Mouse (Mus musculus): Measurements from ENCODE around the gene Hs6st1.
"Not testable (repeated sequence)": the region's sequence is repeated elsewhere in the genome, so short reads cannot be mapped to it uniquely, and the experiment has no call there.

Gene Hs6st1

DNA sequence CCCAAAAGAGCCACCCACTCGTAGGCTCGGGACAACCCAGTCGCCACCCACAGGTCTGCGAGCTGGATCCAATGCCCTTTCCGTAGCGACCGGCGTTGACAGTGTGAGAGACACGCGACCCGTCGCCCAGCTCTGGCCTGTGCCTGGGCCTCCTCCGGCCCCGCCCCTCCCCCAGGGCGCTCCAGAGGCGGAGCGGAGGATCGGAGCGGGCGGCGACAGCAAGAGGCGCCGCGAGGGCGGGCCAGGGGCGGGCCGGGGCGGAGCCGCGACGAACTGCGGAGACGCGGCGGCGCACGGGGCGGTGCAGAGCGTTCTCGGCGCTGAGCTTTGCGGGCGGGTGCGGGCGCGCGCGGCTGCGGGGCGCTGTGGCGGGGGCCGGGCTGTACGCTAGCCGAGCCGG is at the start of gene Hs6st1:
Gene Hs6st1 (plus strand): TSS at position 325 of the 400 bp plus-strand sequence.
- DNase-seq (ENCODE audit: low spot score) = peak; percentile 97

DNA sequence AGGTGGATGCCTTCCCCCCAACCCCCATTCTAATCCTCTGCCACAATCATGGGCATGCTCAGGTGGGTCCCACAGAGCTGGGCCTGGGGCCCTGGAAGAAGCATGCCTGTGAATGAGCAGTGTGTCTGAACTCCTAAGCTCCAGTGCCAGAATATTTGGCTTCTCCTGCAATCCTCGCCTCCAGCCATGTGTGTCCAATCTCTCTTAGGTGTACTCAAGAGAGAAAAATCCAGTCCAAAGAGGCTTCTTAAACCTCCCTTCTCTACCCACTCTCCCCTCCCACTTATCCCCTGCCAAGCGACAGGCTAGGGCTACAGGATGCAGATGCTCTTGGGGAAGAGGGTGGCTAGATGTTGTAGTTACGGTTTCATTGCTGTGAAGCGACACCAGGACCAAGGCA is 49.6 kb upstream of the Hs6st1 start:
- DNase-seq (ENCODE audit: low spot score) = no peak

DNA sequence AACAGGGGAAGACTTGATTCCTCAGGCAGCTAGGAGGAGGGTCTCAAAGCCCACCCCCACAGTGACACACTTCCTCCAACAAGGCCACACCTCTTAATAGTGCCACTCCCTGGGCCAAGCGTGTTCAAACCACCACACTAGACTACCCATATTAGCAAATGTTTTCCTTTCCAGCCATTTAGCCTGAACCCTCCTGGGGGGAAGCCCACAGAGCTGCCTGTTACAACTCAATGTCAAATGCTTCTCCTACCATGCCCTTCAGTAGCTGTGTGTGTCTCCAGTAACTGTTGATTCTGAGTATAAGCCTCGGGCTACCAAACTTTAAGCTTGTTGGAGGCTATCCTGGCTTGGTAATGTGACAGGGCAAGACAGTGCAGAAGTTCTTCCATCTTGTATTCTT is 49.0 kb upstream of the Hs6st1 start:
- DNase-seq (ENCODE audit: low spot score) = no peak

DNA sequence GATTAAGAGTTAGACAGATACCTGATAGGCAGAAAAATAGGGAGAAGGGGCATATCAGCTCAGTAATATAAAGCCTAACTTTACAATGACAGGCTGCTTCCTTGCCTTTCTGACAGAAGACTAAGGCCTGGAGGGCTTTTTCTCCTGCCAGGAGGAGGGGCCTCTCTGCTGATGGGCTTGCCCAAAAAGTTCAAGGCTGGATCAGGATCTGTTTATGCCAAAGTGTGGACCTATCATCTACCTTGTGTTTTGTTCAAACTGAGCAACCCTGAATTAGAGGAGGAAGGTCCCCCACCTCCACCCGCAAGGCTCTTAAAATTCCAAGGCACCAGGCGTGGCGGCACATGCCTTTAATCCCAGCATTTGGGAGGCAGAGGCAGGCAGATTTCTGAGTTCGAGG is 47.9 kb upstream of the Hs6st1 start:
- no peak for DNase-seq (ENCODE audit: low spot score)

DNA sequence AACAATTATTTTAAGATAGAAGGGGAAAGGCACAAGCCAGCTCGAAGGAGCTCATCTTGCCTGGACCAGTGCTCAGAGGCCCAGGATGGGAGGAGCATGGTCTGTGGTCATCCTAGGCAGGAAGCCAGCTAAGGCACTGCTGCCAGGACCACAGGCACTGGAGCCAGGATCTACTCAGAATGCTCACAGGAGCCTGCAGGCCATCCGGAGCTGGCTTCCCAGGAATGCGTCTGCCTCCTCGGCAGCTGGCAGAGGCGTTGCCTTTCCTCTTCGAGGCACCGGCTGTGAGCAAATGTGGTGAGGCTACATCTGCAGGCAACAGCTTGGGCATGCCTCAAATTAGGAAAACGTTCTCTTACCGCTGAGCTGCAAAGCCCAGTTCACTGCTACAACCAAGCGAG is 37.8 kb upstream of the Hs6st1 start:
- DNase-seq (ENCODE audit: low spot score) = peak; percentile 69

DNA sequence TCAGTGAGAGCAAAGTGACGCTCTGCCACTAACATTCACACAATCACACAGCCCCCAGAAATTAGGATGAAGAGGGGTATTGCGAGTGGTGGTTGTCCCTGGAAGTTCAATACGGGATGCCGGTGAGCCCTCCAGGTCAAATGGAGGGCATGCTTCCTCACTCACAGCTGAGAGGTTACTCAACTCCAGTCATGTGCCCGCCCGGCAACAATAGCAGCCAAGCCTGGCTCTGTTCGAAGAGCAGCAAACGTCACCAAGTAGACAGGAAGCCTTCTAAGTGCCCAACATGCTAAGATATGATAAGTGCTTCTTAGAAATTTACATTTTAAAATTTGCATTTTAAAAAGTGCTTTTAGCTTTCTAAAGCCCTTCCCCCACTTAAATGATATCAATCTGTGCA is 29.4 kb upstream of the Hs6st1 start:
- no peak for DNase-seq (ENCODE audit: low spot score)

DNA sequence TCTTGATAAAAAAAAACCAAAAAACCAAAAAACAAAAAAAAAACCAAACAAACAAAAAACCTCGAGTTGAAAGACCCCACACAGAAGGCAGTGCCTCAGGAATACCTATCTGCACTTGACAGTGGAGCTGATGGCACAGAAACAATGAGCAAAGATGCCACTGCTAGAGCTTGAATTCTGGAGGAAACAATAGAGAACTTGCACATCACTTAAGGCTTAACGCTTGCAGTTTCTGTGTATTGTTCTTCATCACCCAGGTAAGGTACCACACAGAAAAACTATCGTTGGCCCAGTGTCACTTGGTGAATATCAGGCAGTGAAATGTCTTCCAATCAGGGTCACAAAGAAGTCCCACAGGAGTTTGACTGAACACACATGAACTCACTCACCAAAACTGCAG is 26.1 kb upstream of the Hs6st1 start:
- DNase-seq (ENCODE audit: low spot score) = no peak

DNA sequence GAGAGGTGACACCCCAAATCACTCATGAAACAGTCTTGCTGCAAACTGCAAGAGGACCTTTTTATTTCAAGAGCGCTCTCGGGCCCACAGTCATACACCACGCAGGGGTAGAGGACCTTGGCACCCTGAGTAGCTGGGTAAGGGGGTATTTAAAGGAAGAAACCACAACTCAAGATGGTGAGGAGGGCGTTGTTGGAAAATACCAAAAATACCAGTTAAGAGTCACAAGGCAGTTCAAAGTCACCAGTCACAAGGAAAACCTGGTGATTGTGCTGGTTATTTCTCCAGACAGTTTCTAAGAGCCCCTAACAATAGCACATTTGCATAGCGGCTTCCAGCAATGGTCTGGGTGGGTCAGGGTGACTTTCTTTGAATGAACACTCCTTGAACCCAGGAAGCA is 24.4 kb upstream of the Hs6st1 start:
- not testable (repeated sequence) for DNase-seq (ENCODE audit: low spot score)

DNA sequence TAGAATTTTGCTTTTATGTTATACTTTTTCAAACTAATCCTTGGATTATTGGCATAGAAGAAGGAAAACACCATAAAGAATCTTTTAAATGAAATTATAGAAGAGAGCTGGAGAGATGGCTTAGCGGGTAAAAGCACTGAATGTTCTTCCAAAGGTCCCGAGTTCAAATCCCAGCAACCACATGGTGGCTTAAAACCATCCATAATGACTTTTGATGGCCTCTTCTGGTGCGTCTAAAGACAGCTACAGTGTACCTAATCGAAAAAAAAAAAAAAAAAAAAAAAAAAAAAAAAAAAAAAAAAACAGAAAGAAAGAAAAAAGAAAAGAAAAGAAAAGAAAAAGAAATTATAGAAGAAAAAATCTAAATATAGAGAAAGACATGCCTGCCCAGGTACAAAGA is 23.9 kb upstream of the Hs6st1 start:
- no peak for DNase-seq (ENCODE audit: low spot score)

DNA sequence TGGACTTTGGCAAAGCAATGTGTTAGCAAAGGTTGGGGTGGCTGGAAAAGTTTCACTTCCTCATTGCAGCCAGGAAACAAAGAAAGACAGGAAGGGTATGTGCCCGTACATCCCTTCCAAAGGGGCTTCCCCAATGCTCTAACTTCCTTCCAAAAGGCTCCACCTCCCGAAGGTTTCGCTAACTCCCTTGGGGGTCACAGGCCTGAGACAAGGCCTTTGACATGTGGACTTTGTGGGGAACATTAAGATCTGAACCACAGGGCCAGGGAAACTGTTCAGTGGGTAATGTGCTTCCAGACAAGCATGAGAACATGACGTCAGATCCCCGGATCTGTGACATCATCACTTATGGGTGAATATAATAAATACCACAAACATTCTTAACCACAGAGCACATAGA is 15.5 kb upstream of the Hs6st1 start:
- DNase-seq (ENCODE audit: low spot score) = no peak

DNA sequence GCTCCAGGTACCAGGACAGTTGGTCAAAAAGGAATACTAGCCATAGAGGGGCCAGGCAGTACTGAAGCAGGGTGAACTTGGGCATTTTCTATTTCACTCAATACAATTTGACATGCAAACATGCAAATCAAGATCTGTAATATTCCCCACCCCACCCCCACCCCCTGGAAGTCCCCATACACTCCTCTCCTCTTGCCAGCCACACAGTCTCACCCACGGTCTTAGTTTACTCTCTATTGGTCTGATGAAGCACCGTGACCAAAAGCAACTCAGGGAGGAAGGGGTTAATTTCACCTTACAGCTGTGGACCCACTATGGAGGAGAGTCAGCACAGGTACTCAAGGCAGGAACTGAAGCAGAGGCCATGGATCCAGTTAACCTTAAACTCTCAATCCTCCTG is 14.6 kb upstream of the Hs6st1 start:
- no peak for DNase-seq (ENCODE audit: low spot score)

DNA sequence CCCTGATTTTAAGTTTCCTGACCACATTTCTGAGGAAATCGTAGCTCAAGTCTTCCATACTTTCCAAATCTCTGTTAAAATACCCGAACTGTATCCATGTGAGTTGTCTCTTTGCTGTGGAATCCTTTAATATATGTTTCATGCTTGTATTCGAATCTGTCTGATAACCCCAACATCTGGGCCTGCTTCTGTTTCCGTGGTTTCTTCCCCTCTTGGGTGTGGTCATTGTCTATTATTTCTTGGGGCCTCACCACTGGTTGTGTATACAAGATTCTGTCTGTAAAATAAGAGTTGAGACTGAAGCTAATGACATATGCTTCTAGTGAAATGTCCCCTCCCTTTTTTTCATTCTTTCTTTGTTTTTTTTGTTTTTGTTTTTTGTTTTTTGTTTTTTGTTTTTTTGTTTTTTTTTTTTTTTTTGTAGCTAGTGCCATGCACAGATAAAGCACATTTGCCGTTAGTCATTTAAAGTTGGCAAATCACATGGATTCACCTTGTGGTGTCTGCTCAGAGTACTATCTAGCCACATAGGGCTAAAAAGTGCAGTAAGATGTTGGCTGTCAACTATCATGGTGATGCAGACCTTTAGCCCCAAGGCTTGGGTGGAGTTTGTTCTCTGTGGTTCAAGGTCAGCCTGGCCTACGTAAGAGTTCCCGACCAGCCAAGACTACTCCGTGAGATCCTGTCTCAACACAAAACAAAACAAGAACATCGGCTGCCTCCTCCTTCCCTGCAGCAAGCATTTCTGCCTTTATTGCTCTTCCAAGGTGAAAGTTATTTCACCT is 13.8 kb upstream of the Hs6st1 start:
- DNase-seq (ENCODE audit: low spot score) = no peak

DNA sequence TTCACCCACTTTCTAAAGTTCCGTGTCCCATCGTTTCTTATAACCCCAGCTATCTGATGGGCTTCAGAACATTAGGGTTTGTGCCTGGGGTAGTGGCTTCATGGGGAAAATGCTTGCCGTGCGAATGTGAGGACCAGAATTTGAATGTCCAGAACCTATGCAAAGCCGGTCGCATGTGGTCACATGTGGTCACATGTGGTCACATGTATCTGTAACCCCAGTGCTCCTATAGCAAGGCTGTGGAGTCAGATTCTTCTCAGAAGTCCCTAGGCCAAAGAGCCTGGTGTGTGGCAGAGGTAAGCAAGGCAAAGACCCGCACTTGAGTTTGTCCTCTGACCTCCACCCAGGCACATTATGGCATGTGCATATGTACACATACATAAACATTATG is 13.2 kb upstream of the Hs6st1 start:
- no peak for DNase-seq (ENCODE audit: low spot score)

DNA sequence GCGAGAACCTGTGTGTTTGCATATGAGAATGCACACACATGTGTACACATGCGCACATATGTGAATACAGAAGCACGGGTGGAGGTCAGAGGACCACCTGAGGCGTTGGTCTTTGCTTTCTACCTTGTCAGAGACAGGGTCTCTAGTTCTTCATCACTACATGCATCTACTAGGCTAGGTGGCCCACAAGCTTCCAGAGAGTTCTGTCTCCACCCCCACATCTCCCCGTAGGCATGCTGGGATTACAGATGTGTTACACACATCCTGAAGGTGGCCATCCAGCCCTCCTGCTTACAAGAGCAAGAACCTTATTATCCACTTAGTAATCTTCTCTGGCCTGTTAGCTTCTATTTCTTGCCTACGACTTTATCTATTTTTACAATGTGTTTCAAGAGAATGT is 8.8 kb upstream of the Hs6st1 start:
- no peak for DNase-seq (ENCODE audit: low spot score)

DNA sequence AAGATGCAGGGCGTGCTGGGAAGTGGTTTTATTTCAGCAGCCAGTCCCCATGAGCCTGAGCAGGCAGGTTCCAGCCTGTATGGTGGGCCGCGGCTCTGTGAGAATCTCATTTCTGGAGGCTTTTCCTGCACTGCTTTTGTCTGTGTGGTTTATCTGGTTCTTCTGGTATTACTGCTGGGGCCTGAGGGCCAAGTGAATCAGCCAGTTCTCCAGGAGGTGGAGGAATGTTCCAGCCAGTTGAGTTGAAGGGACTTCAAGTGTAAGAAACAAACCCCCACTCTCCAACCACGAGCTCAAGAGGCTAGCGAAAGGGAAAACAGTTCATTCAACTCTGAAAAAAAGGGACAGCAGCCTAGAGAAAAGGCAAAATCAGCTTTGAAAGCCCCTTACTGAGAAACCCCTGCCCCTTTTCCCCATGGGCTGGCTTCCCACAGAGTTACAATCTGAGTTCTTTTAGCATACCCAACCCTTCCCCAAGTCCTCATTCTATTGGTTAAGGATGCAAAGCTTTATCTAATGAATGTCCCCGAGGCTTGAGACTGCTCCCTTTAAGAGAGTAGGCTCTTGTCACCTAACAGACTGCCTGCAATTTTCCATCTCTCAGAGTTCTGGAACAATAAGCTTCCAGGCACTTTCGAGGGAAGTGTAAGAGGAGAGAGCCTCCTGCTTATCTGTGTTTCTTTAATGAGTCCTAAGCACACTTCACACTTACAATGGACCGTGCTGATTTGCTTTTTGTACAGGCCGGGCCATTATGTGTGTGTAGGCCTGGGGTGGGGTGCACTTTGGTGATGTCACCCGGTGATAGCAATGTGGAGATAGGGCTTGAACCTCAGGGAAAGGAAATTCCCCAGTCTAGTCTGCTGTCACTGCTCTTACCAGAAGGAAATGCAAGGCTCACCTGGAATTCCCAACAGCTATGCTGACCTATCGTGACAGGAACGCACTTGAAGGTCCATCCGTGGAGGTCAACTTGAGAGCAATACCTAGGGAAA is 7.9 kb upstream of the Hs6st1 start:
- no peak for DNase-seq (ENCODE audit: low spot score)

DNA sequence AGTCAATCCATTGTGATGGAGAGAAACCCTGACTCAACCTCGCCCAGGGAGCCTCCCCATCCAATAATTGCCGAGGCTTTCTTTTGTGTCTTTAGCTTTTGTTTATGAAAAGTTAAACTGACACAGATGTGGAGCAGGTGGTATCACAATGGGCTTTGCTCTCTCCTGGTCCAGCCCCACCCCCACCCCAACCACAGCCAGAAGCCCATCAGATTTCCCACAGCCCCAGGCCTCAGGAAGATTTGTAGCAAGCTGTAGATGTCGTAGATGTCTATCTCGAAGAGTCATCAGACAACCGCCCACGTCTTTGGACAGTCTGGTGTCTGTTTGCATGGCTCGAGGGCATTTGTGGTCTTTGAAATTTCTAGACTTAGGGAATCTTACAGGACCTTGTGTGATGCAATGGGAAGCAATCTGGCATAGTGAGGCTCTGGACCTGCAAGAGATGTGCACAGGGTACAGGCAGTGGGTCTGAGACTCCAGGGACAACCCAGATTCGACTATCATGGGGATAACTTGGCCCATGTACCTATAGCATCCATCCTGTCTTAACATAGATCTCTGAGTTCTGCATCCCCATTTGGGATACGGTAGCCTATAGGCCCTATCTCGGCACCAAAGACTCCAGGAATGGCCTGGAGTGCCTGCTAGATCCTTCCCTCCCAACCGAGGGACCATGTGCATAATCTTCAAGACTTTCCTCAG is 6.8 kb upstream of the Hs6st1 start:
- DNase-seq (ENCODE audit: low spot score) = no peak

DNA sequence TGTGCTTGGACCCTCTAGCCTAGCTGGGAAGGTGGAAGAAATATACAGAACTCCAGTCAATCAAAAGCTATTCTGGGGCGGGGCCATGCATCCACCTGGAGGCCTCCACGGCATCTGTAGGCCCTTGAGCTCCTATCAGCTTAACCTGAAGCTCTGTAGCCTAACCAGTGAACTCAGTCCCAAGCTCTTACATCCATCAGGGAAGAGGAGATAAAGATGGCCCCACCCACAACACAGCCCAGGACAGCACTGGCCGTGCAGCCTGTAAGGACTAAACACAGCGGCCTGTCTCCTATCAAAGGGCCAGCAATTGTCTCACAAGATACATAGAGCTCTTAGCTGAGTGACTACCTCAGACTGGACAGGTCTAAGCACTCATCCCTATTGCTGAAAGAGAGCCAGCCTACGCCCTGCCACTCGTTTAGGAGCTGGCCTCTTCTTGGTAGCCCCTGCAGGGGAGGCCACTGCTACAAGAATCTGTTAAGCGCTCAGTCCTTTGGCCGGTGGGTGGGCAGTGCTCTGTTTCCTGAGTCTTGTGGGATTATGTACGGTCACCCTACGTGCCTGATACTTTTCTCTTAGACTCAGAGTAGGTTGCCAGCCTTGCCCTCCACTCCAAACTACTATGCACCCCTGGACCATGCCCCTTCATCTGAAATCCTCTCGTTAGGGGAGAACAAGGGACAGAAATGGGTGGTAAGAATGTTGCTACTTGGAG is 6.0 kb upstream of the Hs6st1 start:
- no peak for DNase-seq (ENCODE audit: low spot score)

DNA sequence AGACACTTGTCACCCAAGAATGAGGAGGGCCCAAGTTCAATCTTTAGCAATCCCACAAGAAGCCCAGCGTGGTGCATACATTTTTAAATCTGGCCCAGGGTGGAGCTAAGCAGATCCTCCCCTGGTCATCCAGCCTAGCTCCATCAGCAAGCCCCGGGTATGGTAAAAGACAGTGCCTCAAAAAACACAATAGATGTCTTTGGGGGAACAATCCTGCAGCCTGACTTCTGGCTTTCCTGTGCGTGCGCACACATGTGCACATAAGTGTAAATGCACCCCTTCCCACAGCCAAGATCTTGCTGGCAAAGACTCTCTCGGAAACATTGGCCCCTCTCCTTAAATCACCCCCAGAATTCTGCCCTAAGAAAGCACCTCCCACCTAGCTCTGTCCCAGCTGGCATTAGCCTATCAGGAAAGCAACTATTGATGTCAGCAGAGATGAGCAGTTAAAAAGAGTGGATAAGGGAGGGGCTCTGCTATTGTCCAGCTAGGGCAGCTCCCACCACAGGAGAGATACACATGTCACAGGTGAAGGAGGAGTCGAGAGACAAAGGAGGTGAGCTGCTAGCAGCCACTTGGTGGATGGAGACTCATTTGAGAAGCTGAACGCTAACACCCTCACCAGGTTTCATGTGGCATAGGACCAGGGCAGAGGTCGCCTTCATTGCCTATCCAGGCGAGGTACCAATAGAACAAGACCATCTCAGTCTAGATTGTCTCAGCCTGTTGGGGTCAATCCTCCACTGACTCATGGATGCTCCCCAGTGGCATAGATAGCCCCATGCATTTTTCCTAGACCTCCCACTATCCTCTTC is 5.2 kb upstream of the Hs6st1 start:
- no peak for DNase-seq (ENCODE audit: low spot score)

DNA sequence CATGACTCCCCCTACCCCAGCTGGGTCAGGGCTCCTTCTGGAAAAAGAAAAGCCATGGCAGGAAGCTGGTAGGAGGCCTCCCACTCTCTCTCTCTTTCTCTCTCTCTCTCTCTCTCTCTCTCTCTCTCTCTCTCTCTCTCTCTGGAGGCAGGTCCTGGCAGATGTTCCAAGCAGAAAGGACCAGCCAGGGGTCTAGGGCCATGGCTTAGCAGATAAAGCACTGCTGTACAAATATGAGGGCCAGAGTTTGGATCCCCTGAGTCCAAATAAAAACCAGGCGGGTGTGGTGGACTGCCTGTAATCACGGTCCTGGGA is 4.6 kb upstream of the Hs6st1 start:
- DNase-seq (ENCODE audit: low spot score) = no peak

DNA sequence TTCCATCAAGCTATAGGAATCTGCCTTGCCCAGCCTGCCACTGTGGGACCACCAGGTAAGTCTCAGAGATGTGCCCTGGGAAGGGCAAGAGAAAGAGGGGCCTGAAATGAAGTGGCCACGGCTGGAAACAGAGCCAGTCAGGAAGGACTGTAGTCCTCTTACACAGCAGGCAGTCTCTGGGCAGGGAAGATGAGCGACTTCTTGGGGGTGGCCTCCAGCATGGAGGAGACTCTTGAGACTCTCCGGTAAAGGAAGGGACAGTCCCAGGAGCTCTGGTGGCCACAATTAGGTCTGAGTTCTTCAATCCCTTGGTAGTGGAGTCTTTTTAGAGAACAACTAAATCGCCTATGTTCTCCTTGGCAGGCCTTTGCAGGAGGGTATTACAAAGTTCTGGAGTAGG is 4.0 kb upstream of the Hs6st1 start:
- no peak for DNase-seq (ENCODE audit: low spot score)

All from ovary, postnatal 36 days (tissue).